Mouse (Mus musculus): Measurements from ENCODE around the gene Ank3.

DNA sequence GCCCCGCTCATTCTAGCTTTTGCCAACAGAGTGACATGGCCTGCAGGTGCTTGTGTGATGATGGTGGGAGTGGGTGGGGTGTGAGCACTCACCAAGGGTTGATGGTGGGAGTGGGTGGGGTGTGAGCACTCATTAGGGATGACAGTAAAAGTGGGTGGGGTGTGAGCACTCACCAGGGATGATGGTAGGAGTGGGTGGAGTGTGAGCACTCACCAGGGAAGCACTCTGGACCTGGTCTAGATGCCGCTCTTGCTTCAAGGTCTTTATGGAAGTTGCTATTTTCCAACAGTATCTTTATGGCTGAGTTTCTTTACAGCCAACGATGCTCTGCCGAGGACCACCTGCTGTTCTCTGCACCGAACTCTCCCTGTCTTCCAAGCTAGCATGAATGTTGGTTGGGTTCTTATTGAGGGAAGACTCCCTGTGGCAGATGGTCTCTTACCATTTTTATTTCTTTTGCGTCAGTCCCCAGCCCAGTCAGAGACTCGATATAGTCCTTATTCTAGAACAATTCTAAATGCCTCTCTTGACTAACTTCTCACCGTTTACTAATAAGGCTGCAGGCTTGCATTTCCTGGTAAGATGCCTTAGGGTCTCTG, 456.1 kb downstream of the Ank3 start:
- TF ChIP-seq CTCF (IDR thresholded peaks at IDR 0.05; ENCODE audit: insufficient read depth, low read length) (no peak), POLR2A (IDR thresholded peaks at IDR 0.05; ENCODE audit: borderline replicate concordance, extremely low read depth, low read depth, low read length) (no peak)

Data from lung, adult 2 months (tissue).